Mouse (Mus musculus) kidney, postnatal 0 days (tissue): ENCODE measurements around the gene Itsn1. TPM values are rescaled to one million over a fixed set of nuclear protein-coding genes. Genes with fewer than 3 reads are reported as not detected.

Source experiments
- ATAC-seq: fragments of 200-750 bp; cut with Nextera tagmentation; replicated peaks from 2 replicates; pipeline ENCODE4 v1.8.0; 2017; ENCODE audit warnings: low read depth, moderate number of reproducible peaks, moderate TSS enrichment, moderate library complexity; ENCODE audit not compliant: low FRiP score
- DNase-seq: peaks from one replicate; pipeline ENCODE4 v3.0.0-alpha.2; 2016; ENCODE audit warnings: low spot score
- H3K27ac ChIP-seq: fragments of 300-500 bp; sonication (generic); 2 replicates; pipeline ENCODE4 v1.5.1; 2014; ENCODE audit warnings: mild to moderate bottlenecking
- H3K27me3 ChIP-seq: fragments of 300-500 bp; sonication (generic); 2 replicates; pipeline ENCODE4 v1.6.1; 2014; ENCODE audit warnings: low read length, mixed read lengths; ENCODE audit not compliant: insufficient read depth
- H3K36me3 ChIP-seq: fragments of 300-500 bp; sonication (generic); 2 replicates; pipeline ENCODE4 v1.6.1; 2014; ENCODE audit warnings: low read length, mixed read lengths; ENCODE audit not compliant: insufficient read depth
- H3K4me1 ChIP-seq: fragments of 300-500 bp; sonication (generic); replicated peaks from 2 replicates; pipeline ENCODE4 v1.6.1; 2014; ENCODE audit warnings: antibody characterized with exemption, low read length, mixed read lengths; ENCODE audit not compliant: insufficient read depth
- H3K4me2 ChIP-seq: fragments of 300-500 bp; sonication (generic); 2 replicates; pipeline ENCODE4 v1.6.1; 2014; ENCODE audit warnings: mild to moderate bottlenecking, low read length, moderate library complexity, mixed read lengths
- H3K4me3 ChIP-seq: fragments of 300-500 bp; sonication (generic); replicated peaks from 2 replicates; pipeline ENCODE4 v1.5.1; 2014; ENCODE audit warnings: low read depth, low read length
- H3K9ac ChIP-seq: fragments of 300-500 bp; sonication (generic); 2 replicates; pipeline ENCODE4 v1.6.1; 2014; ENCODE audit warnings: low read depth, low read length
- H3K9me3 ChIP-seq: fragments of 300-500 bp; sonication (generic); replicated peaks from 2 replicates; pipeline ENCODE4 v1.6.1; 2016; ENCODE audit warnings: low read length, inconsistent platforms, mixed read lengths
- CTCF ChIP-seq: IDR thresholded peaks from 2 replicates; pipeline ENCODE4 v1.5.1; 2016; ENCODE audit warnings: antibody characterized with exemption, low read depth, mild to moderate bottlenecking, moderate library complexity
- WGBS: fragments of 180-500 bp; shearing (Covaris S2); extraction: QIAGEN DNeasy Blood & Tissue Kit; methylation state at CpG from one replicate; pipeline ENCODE4 v1.1.7; 2014; 5-methylcytosine and 5-hydroxymethylcytosine counted together
- polyA plus RNA-seq: library from polyadenylated mRNA; unstranded; fragments of >200 nt; fragmentation: Nextera tagmentation; extraction: Ambion mirVana; gene quantifications from 2 replicates; pipeline ENCODE4 v1.2.1, GENCODE M21; 2015

Gene Itsn1
- polyA plus RNA-seq, 1 experiment from 2014 or later = 14.4 TPM

DNA sequence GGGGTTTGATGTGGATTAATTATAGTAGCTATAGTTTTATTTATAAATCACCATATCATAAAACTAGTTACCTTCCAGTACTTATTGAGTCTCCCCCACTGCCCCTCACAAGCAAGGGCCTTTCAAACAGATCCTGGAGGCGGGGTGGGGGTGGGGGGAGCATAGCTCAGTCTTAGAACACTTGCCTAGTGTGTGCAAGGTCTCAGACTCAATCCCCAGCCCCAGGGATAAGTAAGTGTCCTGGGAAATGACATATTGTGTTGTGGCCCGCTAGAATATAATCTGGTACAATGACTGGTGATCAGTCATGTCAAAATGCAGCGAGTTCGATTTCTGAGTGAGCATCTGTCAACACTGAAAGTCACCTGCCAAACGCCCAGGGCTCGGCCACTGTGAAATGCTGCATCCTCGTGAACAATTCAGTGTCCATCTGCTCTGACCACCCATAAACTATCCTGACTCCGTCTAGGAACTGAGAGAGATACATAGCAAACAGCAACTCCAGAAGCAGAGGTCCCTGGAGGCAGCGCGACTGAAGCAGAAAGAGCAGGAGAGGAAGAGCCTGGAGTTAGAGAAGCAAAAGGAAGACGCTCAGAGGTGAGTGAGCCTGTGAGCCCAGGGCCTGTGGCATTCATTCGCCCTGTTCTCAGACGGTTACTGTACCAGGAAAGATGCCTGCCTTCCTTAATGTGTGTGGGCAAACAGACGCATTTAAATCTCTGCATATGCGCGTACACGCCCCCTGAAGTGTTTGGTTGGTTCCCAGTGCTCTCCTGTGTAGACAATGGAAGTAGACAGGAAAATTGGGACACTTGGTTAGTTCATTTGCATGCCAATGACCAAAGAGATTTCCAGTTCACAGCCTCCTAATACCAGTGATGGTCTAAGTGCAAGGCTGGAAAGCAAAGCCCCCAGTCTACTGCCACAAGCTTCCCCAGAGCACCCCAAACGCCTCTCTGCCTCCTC is 107.8 kb downstream of the Itsn1 start:
- 73% methylated on average over 18 of the region's 18 CpGs for WGBS

DNA sequence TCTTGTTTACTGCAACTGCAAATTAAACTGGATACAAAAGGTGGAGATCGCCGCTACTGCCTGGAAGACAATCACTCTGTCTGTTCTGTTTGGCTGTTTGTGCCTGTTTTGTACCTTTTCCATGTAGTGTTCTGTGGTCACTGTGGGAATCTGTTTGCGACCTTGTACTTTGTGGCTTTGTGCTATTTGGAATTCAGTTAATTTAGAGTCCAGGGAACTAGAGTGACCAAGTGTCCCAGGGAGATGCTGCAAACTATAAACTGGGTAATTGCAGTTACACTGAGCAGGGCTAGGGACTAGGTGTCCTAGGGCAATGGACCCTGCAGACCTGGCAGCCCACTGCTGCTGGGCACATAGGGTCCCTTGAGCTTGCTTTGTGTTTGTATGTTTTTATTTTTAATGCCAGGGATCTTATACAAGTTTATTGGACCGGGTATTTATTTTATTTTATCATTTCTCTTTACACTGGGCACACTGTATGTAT is 108.5 kb downstream of the Itsn1 start:
- Histone ChIP-seq H3K27me3 (no peaks in the 10 kb centered on the region), H3K4me1 (0 out of 2 replicates have a peak, but pooled peaks cover 3% of the 10 kb centered on the region), H3K36me3 (no peaks in the 10 kb centered on the region), H3K27ac (no peak overlapping the region), H3K9ac (no peak overlapping the region), H3K4me2 (no peak overlapping the region), H3K4me3 (no peak overlapping the region), H3K9me3 (no peaks in the 10 kb centered on the region)
- ATAC-seq (no peak), DNase-seq (no peak)
- TF ChIP-seq CTCF = no peak
- WGBS = 95% methylated on average over 4 of the region's 4 CpGs

More for the DNA sequence above, 107.8 kb downstream of the Itsn1 start:
- no peaks in the 10 kb centered on the region for H3K27me3 ChIP-seq
- no peaks in the 10 kb centered on the region for H3K9me3 ChIP-seq
- H3K4me3 ChIP-seq = no peak overlapping the region
- no peak for TF ChIP-seq CTCF
- H3K4me1 ChIP-seq = 0 out of 2 replicates have a peak, but pooled peaks cover 3% of the 10 kb centered on the region
- H3K4me2 ChIP-seq = no peak overlapping the region
- no peaks in the 10 kb centered on the region for H3K36me3 ChIP-seq
- no peak overlapping the region for H3K27ac ChIP-seq
- no peak for DNase-seq
- no peak for ATAC-seq
- H3K9ac ChIP-seq = no peak overlapping the region

DNA sequence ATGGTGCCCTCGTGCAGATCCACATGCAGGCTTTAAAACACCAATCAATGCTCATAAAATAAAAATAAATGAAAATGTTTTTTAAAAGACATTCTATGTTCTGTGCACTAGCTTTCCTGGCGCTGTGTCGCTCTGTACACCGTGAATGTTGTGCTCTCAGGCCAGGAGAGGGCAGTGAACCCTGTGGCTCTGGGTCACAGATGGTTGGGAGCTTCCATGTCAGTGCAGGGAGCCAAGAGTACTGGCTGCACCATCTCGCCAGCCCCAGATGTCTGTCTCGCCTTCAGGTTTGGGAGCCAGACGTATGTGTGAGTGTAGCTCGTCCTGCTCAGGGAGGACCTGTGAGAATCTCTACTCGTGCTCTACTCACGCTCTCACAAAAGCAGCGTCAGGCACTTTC is 109.7 kb downstream of the Itsn1 start:
- H3K27ac ChIP-seq = no peak overlapping the region
- H3K4me1 ChIP-seq = 0 out of 2 replicates have a peak, but pooled peaks cover 3% of the 10 kb centered on the region
- 0 out of 2 replicates have a peak, but pooled peaks cover 4% of the 10 kb centered on the region for H3K36me3 ChIP-seq
- TF ChIP-seq CTCF = peak; percentile 26; the same call in 1 of the 2 replicates
- no peak for DNase-seq
- no peak overlapping the region for H3K4me2 ChIP-seq
- no peak overlapping the region for H3K9ac ChIP-seq
- H3K4me3 ChIP-seq = no peak overlapping the region
- 70% methylated on average over 11 of the region's 11 CpGs for WGBS
- H3K9me3 ChIP-seq = no peaks in the 10 kb centered on the region
- no peak for ATAC-seq
- H3K27me3 ChIP-seq = no peaks in the 10 kb centered on the region

DNA sequence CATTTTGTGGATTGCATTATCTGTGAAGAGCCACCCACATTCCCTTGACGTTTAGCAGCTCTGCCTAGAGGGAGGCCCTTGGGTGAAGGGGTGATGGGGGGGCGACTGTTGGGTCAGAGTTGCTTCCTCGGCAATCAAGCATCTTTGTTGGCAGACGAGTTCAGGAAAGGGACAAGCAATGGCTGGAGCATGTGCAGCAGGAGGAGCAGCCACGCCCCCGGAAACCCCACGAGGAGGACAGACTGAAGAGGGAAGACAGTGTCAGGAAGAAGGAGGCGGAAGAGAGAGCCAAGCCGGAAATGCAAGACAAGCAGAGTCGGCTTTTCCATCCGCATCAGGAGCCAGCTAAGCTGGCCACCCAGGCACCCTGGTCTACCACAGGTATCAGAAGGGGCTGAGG is 110.4 kb downstream of the Itsn1 start:
- Histone ChIP-seq H3K27ac (peak overlapping the region; percentile 0; the same call in 1 of the 2 replicates), H3K36me3 (0 out of 2 replicates have a peak, but pooled peaks cover 4% of the 10 kb centered on the region), H3K4me2 (no peak overlapping the region), H3K27me3 (no peaks in the 10 kb centered on the region), H3K4me1 (0 out of 2 replicates have a peak, but pooled peaks cover 2% of the 10 kb centered on the region), H3K4me3 (no peak overlapping the region), H3K9ac (no peak overlapping the region), H3K9me3 (no peaks in the 10 kb centered on the region)
- DNase-seq (peak; percentile 84), ATAC-seq (no peak; the same call in 1 of the 2 replicates)
- WGBS = 26% methylated on average over 11 of the region's 11 CpGs
- TF ChIP-seq CTCF = no peak

DNA sequence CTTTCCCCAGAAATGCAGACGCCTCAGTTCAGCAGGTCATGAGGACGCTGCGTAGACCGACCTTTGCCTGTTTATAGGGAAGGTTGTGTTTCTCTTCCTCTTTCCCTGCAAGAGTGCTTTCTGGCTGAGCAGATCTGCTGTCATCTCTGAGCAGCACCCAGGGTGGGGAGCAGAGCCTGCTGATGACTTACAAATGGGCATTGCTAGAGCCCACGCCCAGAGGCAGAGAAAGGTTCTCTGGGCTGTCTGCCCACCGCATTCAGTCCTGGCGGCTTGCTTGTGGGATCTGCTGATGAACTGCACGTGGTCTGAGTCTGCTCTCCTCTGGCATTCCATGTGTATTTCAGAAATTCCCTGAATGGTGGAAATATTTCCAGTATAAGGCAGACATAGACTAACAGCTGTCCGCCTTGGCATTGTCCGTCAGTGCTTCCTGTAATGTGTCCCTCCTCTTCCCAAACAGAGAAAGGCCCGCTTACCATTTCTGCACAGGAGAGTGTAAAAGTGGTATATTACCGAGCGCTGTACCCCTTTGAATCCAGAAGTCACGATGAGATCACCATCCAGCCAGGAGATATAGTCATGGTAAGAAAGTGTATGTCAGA is 112.0 kb downstream of the Itsn1 start:
- DNase-seq (no peak), ATAC-seq (no peak)
- 67% methylated on average over 14 of the region's 14 CpGs for WGBS
- H3K9ac ChIP-seq = no peak overlapping the region
- H3K27ac ChIP-seq = 0 out of 2 replicates have a peak overlapping the region, but pooled peaks have one; percentile 25
- H3K36me3 ChIP-seq = 0 out of 2 replicates have a peak, but pooled peaks cover 4% of the 10 kb centered on the region
- no peaks in the 10 kb centered on the region for H3K9me3 ChIP-seq
- H3K4me1 ChIP-seq = peaks cover 4% of the 10 kb centered on the region; the same call in 1 of the 2 replicates
- TF ChIP-seq CTCF = no peak
- no peak overlapping the region for H3K4me3 ChIP-seq
- H3K27me3 ChIP-seq = no peaks in the 10 kb centered on the region
- no peak overlapping the region for H3K4me2 ChIP-seq
